8 mouse cellular contexts compared by ENCODE assay signal in the genomic region with DNA sequence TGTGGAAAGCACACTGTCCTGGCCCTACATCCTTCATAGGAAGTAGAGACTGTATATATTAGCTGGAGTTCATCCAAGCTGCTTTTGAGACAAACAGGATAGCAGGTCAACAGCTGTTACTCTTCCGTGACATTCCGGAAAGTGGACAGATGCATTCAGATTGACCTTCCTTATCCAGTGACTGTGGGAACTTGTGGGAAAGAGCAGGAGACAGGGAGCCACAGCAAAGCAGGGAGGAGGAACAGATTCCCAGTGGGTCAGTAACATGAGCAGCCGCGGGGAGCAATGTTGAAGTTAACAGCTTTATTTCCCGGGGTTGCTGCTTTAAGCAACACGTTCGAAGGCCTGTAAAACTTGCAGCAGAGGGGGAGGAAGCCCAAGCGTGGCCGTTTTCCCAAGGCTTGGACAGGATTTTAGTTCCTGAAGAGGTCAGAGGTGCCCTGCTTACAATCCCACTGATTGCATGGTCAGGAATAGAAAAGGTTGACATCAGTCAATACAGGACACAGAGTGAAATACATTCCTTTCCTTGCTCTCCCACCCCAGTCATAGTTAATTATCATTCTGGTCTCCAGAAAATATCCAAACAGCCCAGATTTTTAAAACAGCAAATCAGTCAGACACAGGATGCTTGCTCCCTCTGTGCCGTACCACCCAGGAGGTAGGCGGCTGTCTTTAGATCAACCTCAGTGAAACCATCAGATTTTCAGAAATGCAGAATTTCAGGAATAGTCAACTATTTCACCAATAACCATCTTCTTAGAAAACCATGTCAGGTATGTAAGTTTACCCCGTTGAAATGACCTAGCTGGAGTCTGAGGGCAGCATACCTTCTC. TPM values are rescaled to one million over a fixed set of nuclear protein-coding genes. Genes with fewer than 3 reads are reported as not detected.
DNase-seq lines count a peak whose midpoint lies in the region; ATAC-seq lines count a peak whose summit lies in the region.

No protein-coding gene starts in this region.

- no peak for ATAC-seq in neural tube, embryonic 11.5 days (ENCODE audit: insufficient read depth, low FRiP score, low TSS enrichment)
- no peak for ATAC-seq in neural tube, embryonic 15.5 days (ENCODE audit: low FRiP score)
- ATAC-seq in liver, embryonic 16.5 days (ENCODE audit: low read depth) = peak; percentile 64
- no peak for ATAC-seq in forebrain, embryonic 14.5 days
- no peak for ATAC-seq in forebrain, embryonic 15.5 days (replicated peaks)

- H3K9ac ChIP-seq in neural tube, embryonic 11.5 days (ENCODE audit: low read length) = no peak overlapping the region
- no peak overlapping the region for H3K9ac ChIP-seq in neural tube, embryonic 15.5 days (replicated peaks)
- H3K9ac ChIP-seq in liver, embryonic 16.5 days (ENCODE audit: low read depth, low read length) = no peak overlapping the region
- H3K9ac ChIP-seq in forebrain, embryonic 14.5 days (ENCODE audit: low read length) = no peak overlapping the region
- H3K9ac ChIP-seq in forebrain, embryonic 15.5 days (replicated peaks) = no peak overlapping the region

- H3K9me3 ChIP-seq in neural tube, embryonic 11.5 days (ENCODE audit: control insufficient read depth, low read length) = no peaks in the 10 kb centered on the region
- H3K9me3 ChIP-seq in neural tube, embryonic 15.5 days (replicated peaks) = no peaks in the 10 kb centered on the region
- no peaks in the 10 kb centered on the region for H3K9me3 ChIP-seq in liver, embryonic 16.5 days (replicated peaks; ENCODE audit: control insufficient read depth, low read length)
- H3K9me3 ChIP-seq in forebrain, embryonic 14.5 days (replicated peaks; ENCODE audit: control insufficient read depth, low read length) = no peaks in the 10 kb centered on the region
- H3K9me3 ChIP-seq in forebrain, embryonic 15.5 days = no peaks in the 10 kb centered on the region

- H3K4me3 ChIP-seq in neural tube, embryonic 11.5 days (ENCODE audit: low read depth, low read length) = no peak overlapping the region
- no peak overlapping the region for H3K4me3 ChIP-seq in neural tube, embryonic 15.5 days (replicated peaks)
- no peak overlapping the region for H3K4me3 ChIP-seq in liver, embryonic 16.5 days (ENCODE audit: low read depth, low read length)
- H3K4me3 ChIP-seq in forebrain, embryonic 14.5 days (ENCODE audit: low read depth, low read length) = no peak overlapping the region
- H3K4me3 ChIP-seq in forebrain, embryonic 15.5 days = no peak overlapping the region

- WGBS in neural tube, embryonic 11.5 days = 48% methylated on average over 12 of the region's 12 CpGs
- 52% methylated on average over 12 of the region's 12 CpGs for WGBS in neural tube, embryonic 15.5 days
- WGBS in liver, embryonic 16.5 days (ENCODE audit: insufficient replicate concordance) = 56% methylated on average over 12 of the region's 12 CpGs
- 83% methylated on average over 12 of the region's 12 CpGs for WGBS in forebrain, embryonic 14.5 days
- 76% methylated on average over 12 of the region's 12 CpGs for WGBS in forebrain, embryonic 15.5 days

- H3K4me2 ChIP-seq in neural tube, embryonic 11.5 days (ENCODE audit: low read depth) = no peak overlapping the region
- H3K4me2 ChIP-seq in neural tube, embryonic 15.5 days = no peak overlapping the region
- H3K4me2 ChIP-seq in liver, embryonic 16.5 days (ENCODE audit: low read depth, low read length) = no peak overlapping the region
- H3K4me2 ChIP-seq in forebrain, embryonic 14.5 days (ENCODE audit: low read length) = no peak overlapping the region
- H3K4me2 ChIP-seq in forebrain, embryonic 15.5 days (replicated peaks) = no peak overlapping the region

- H3K27me3 ChIP-seq in neural tube, embryonic 11.5 days (ENCODE audit: control insufficient read depth, insufficient read depth, low read length) = no peaks in the 10 kb centered on the region
- H3K27me3 ChIP-seq in neural tube, embryonic 15.5 days (replicated peaks) = no peaks in the 10 kb centered on the region
- no peaks in the 10 kb centered on the region for H3K27me3 ChIP-seq in liver, embryonic 16.5 days (ENCODE audit: control insufficient read depth, insufficient read depth, low read depth, low read length)
- no peaks in the 10 kb centered on the region for H3K27me3 ChIP-seq in forebrain, embryonic 14.5 days (replicated peaks; ENCODE audit: control insufficient read depth, insufficient read depth, low read length)
- H3K27me3 ChIP-seq in forebrain, embryonic 15.5 days = no peaks in the 10 kb centered on the region

- DNase-seq in neural tube, embryonic 11.5 days (ENCODE audit: low spot score) = peak; percentile 24
- DNase-seq in heart, postnatal 4 days = peak; percentile 63
- DNase-seq in cerebellum, postnatal 10 days = no peak
- DNase-seq in forebrain, embryonic 14.5 days (ENCODE audit: low spot score) = no peak
- no peak for DNase-seq in MN1 (ENCODE audit: low spot score)

- H3K36me3 ChIP-seq in neural tube, embryonic 11.5 days (ENCODE audit: control insufficient read depth, insufficient read depth, low read length) = no peaks in the 10 kb centered on the region
- H3K36me3 ChIP-seq in neural tube, embryonic 15.5 days = no peaks in the 10 kb centered on the region
- H3K36me3 ChIP-seq in liver, embryonic 16.5 days (ENCODE audit: control insufficient read depth, insufficient read depth) = no peaks in the 10 kb centered on the region
- H3K36me3 ChIP-seq in forebrain, embryonic 14.5 days (ENCODE audit: control insufficient read depth, insufficient read depth, low read length) = no peaks in the 10 kb centered on the region
- no peaks in the 10 kb centered on the region for H3K36me3 ChIP-seq in forebrain, embryonic 15.5 days

- no peak overlapping the region for H3K27ac ChIP-seq in neural tube, embryonic 11.5 days (ENCODE audit: low read depth, low read length)
- no peak overlapping the region for H3K27ac ChIP-seq in neural tube, embryonic 15.5 days (replicated peaks)
- no peak overlapping the region for H3K27ac ChIP-seq in liver, embryonic 16.5 days (ENCODE audit: low read length)
- no peak overlapping the region for H3K27ac ChIP-seq in forebrain, embryonic 14.5 days (ENCODE audit: low read depth, low read length)
- H3K27ac ChIP-seq in forebrain, embryonic 15.5 days (replicated peaks) = no peak overlapping the region

- H3K4me1 ChIP-seq in neural tube, embryonic 11.5 days (ENCODE audit: control insufficient read depth, insufficient read depth, low read length) = no peaks in the 10 kb centered on the region
- peaks cover 4% of the 10 kb centered on the region; the same call in 1 of the 2 replicates for H3K4me1 ChIP-seq in neural tube, embryonic 15.5 days
- no peaks in the 10 kb centered on the region for H3K4me1 ChIP-seq in liver, embryonic 16.5 days (ENCODE audit: control insufficient read depth, low read depth, low read length)
- no peaks in the 10 kb centered on the region for H3K4me1 ChIP-seq in forebrain, embryonic 14.5 days (ENCODE audit: control insufficient read depth, insufficient read depth, low read length)
- H3K4me1 ChIP-seq in forebrain, embryonic 15.5 days = no peaks in the 10 kb centered on the region

RNA-seq across cellular contexts. Expression of a gene that starts 18.7 kb away (rescaled TPM):
- polyA plus RNA-seq in neural tube, embryonic 11.5 days (2014; fragmentation: Nextera tagmentation; extraction: Ambion mirVana) = 0.14 and 0.15 TPM in 2 replicates
- 0.18 and 1.2 TPM in 2 replicates for polyA plus RNA-seq in neural tube, embryonic 15.5 days (2015; fragmentation: Nextera tagmentation; extraction: Ambion mirVana)
- under 1 TPM; 0.63 to 0.71 TPM for total RNA-seq in heart, postnatal 4 days (2021)
- 0.06 and 0.08 TPM in 2 replicates for polyA plus RNA-seq in liver, embryonic 16.5 days (2015; fragmentation: Nextera tagmentation; extraction: Ambion mirVana)
- 0.20 and 0.32 TPM in 2 replicates for polyA plus RNA-seq in forebrain, embryonic 14.5 days (2014; fragmentation: Nextera tagmentation; extraction: Ambion mirVana)
- polyA plus RNA-seq in forebrain, embryonic 15.5 days (2015; fragmentation: Nextera tagmentation; extraction: Ambion mirVana) = 0.10 and 0.11 TPM in 2 replicates

Comparison
In these comparisons a context has a peak if more than half of its experiments do, and no peak if none do; other contexts are left out.
1. DNase-seq: peak in neural tube, embryonic 11.5 days (single experiment) and heart, postnatal 4 days (single experiment); none in cerebellum, postnatal 10 days (0 of 2), forebrain, embryonic 14.5 days (single experiment) and MN1 (single experiment).